Mouse (Mus musculus): ENCODE results near the gene Hectd4.

- TF ChIP-seq CTCF (IDR thresholded peaks at IDR 0.05; ENCODE audit: insufficient read depth, low read length) = no peak
- no peak for TF ChIP-seq POLR2A (IDR thresholded peaks at IDR 0.05; ENCODE audit: borderline replicate concordance, extremely low read depth, low read depth, low read length)
Measured at GRCm38 (mm10) chr5:121206540-121206939, 13.5 kb upstream of the Hectd4 start.
